Mouse (Mus musculus): ENCODE data around the gene Gm14399. TPM values are rescaled to one million over a fixed set of nuclear protein-coding genes. Genes with fewer than 3 reads are reported as not detected.
"Not testable (repeated sequence)": the region's sequence is repeated elsewhere in the genome, so short reads cannot be mapped to it uniquely, and the experiment has no call there.

The Gm14399 gene
- polyA plus RNA-seq (2012; ENCODE audit: insufficient read depth, insufficient read length, low replicate concordance, missing spikeins), result not detected in 2 replicates

DNA sequence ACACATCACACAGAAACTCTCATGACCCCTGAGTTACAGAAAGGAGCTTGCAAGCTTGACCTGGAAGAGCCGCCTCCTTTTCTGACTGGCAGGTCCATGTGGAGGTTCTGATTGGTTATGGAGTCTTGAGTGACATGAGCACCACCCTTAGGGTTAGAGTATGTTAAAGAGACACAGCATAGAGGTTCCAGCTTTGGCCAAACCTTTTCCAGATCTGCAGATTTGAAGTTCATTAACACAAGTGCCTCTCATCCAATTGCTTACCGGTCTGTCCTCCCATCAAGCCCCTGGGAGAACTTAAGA lies at the start of gene Gm14399:
Gene Gm14399 (minus strand): TSS at position 20 of the 303 bp plus-strand sequence.
- 9% methylated on average over 1 of the region's 2 CpGs for WGBS
- not testable (repeated sequence) for H3K4me1 ChIP-seq (ENCODE audit: control insufficient read depth, insufficient read depth, low read length); H3K27ac ChIP-seq (ENCODE audit: insufficient read depth, low read depth, low read length)
- peak within 1 kb of the TSS; percentile 65 for H3K4me3 ChIP-seq (ENCODE audit: insufficient read depth, low read depth, low read length)

DNA sequence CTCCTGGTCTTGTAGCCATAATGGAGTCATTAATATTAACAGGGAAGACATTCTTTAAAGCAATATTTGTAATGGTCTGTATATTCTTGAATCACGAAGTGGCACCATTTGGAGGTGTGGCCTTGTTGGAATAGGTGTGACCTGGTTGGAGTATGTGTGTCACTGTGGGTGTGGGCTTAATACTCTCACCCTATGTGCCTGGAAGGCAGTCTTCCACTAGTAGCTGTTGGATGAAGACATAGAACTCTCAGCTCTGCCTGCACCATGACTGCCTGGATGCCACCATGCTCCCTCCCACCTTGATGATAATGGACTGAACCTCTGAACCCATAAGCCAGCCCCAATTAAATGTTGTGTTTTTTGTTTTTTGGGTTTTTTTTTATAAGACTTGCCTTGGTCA lies 37.2 kb upstream of the Gm14399 start:
- H3K4me1 ChIP-seq (ENCODE audit: control insufficient read depth, insufficient read depth, low read length); H3K4me3 ChIP-seq (ENCODE audit: insufficient read depth, low read depth, low read length); H3K27ac ChIP-seq (ENCODE audit: insufficient read depth, low read depth, low read length): not testable (repeated sequence)
- WGBS, result 47% methylated on average over 1 of the region's 1 CpGs

DNA sequence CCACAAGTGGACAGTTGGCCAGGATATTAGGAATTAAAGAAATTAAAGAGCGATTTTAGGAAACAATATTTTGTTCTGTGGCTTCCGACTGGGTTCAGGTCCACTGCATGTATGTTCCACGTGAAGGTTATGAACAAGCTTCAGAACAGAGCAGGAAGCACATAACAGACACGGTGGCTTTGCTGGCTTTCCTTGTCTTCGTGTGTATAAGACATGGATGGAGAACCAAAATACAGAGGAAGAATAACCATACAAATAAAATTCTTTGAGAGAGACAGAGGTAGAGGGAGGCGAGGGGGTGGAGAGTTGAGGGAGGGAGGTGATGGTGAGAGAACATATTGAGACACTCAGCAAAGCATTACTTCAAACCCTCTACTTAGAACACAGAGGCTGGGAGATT lies 34.5 kb upstream of the Gm14399 start:
- no peak for TF ChIP-seq POLR2A (IDR thresholded peaks at IDR 0.05; ENCODE audit: insufficient read depth, low read depth, low read length)
- Histone ChIP-seq H3K4me1 (ENCODE audit: control insufficient read depth, insufficient read depth, low read length) (no peaks in the 10 kb centered on the region), H3K4me3 (ENCODE audit: insufficient read depth, low read depth, low read length) (no peak overlapping the region), H3K27ac (ENCODE audit: insufficient read depth, low read depth, low read length) (no peak overlapping the region)
- 87% methylated on average over 6 of the region's 6 CpGs for whole genome bisulfite sequencing

DNA sequence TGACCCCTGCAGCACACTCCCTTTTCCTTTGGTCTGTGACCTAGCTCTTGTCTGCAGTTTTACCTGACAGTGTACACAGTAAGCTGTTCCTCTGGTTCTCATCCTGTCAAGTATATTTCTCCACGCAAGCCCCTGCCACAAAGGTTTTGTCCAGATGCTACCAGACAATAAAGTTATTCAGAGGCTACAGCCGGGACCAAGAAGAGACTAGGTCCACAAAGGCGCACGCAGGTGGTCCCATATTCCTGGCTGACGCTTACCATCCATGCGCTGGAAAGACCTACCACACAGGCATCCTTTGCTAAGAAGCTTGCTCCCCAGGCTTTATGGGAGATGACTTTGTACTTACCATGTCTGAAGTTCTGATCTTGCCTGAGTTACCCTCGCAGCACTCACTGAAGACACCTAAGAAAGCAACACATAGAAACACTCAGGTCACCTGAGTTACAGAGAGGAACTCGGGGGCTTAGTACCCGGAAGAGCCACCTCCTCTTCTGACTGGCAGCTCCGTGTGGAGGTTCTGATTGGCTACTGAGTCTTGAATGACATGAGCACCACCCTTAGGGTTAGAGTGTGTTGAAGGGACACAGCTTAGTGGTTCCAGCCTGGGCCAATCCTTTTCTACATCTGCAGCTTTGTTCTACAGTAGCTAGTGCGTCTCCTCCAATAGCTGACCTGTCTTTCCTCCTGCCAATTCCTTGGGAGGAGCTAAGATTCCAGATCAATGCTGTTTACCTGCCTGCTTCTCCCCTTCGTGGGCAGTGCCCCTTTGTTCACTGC lies 33.8 kb upstream of the Gm14399 start, which contains the start of gene Gm14443:
Gene Gm14443 (minus strand): TSS at position 471 of the 780 bp plus-strand sequence.
- 80% methylated on average over 12 of the region's 12 CpGs for WGBS
- not testable (repeated sequence) for H3K4me1 ChIP-seq (ENCODE audit: control insufficient read depth, insufficient read depth, low read length); H3K27ac ChIP-seq (ENCODE audit: insufficient read depth, low read depth, low read length); H3K4me3 ChIP-seq (ENCODE audit: insufficient read depth, low read depth, low read length)

DNA sequence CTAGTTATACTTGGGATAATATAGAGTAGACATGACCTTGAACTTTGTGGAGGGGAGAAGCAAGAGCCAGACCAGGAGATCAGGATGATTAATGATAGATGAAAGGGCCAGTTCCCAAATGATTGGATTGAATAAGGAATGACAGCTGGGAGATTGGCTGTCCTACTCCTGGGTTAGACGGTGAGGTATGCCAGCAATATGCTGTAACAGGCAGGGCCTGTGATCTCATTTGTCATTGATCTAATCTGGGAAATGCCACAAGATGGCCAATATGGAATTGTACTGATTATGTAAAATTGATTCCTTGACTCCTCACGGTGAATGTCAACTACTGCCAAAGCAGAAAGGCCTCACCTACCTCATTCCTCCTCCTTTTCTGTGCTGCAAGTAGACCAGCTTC lies 32.2 kb upstream of the Gm14399 start:
- H3K27ac ChIP-seq (ENCODE audit: insufficient read depth, low read depth, low read length); H3K4me3 ChIP-seq (ENCODE audit: insufficient read depth, low read depth, low read length); H3K4me1 ChIP-seq (ENCODE audit: control insufficient read depth, insufficient read depth, low read length): not testable (repeated sequence)
- WGBS, result 92% methylated on average over 2 of the region's 2 CpGs

DNA sequence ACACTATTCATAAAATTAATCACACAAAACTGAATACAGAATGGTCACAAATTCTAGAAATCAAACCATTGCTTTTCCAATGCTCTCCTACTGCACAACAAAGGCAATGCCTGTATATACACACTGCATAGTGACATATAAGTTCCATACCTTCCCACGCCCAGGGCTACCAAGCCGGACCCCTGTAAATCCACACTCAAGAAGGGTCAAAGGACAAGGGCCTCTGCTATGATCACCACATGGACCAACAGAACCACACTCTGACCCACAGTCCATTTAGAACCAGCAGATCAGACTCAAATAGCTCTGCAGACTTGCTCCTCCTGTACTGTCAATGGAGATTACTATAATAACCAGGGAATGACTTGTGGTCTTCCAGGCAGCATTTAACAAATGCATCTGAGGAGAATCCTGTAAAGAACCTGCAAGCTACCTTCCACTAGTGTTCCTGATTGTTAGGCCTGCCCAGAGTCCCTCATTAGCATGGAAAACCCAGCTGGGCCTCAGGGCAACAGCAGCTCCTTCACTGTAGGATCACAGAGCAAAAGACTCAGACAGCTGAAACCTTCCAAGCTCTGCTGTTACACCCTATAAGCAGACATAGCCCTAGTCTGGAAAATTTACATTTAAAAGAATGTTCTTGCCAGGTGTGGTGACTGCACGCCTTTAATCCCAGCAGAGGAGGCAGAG lies 31.2 kb upstream of the Gm14399 start:
- not testable (repeated sequence) for H3K27ac ChIP-seq (ENCODE audit: insufficient read depth, low read depth, low read length); H3K4me3 ChIP-seq (ENCODE audit: insufficient read depth, low read depth, low read length); H3K4me1 ChIP-seq (ENCODE audit: control insufficient read depth, insufficient read depth, low read length)
- WGBS, result 87% methylated on average over 3 of the region's 3 CpGs

DNA sequence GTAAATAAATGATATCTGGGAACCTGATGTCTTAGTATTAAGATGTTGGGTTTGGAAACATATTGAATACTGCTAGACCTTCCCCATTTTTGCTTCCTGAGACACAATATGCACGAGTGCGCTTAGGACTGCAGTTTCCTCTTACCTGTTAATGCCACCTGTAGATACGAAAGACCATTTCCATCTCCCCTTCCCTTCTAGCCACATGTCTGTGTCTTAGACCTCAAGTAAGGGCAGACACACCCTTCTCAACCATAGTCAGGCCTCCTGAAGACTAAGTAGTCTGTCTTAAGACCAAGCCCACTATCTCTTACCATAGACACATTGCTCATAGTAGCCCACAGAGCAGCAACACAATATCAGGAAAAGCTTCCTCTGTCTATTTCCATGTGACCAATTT lies 30.3 kb upstream of the Gm14399 start:
- Histone ChIP-seq H3K4me1 (ENCODE audit: control insufficient read depth, insufficient read depth, low read length) (no peaks in the 10 kb centered on the region), H3K4me3 (ENCODE audit: insufficient read depth, low read depth, low read length) (no peak overlapping the region), H3K27ac (ENCODE audit: insufficient read depth, low read depth, low read length) (no peak overlapping the region)
- no peak for TF ChIP-seq POLR2A (IDR thresholded peaks at IDR 0.05; ENCODE audit: insufficient read depth, low read depth, low read length)
- TF ChIP-seq CTCF (IDR thresholded peaks at IDR 0.05; ENCODE audit: insufficient read depth, low read depth, low read length), result no peak
- WGBS, result 87% methylated on average over 3 of the region's 3 CpGs

DNA sequence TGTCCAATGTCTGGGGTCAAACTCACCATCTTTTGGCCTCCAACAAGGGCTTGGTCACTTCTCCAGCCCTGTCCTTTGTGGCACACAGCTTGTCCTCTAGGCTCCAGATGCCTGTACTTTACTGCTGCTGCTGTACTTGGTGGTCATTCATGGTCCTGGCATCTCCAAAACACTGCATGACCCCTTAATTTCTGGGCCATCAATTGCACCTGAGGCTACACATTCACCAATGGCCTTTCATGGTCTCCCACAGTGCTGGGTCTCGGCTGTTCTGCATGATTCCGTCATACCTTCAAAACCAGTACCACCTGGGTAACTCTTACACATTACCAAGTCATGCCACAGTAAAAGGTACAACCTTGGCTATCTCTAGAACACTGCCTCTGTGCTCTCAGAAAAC lies 25.1 kb upstream of the Gm14399 start:
- not testable (repeated sequence) for H3K4me3 ChIP-seq (ENCODE audit: insufficient read depth, low read depth, low read length); H3K4me1 ChIP-seq (ENCODE audit: control insufficient read depth, insufficient read depth, low read length); H3K27ac ChIP-seq (ENCODE audit: insufficient read depth, low read depth, low read length)
- WGBS, result 79% methylated on average over 2 of the region's 2 CpGs

DNA sequence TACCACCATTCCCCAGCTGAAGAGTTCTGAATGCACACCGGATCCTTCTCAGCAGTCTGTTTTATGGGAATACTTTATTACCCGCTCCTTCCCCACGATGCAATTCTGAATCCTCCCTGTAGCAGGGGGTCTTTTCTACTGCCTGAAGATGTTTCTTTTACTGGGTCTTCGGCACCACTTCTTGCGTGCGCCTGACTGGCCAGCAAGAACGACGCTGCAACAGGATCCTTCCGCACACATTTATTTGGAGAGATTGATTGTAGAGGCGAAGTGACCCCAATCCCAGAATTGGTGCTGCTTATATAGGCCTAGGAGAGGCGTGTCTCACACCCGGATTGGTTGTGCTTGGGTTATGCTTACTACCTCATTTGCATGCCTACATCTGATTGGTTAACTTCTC lies 23.3 kb upstream of the Gm14399 start:
- not testable (repeated sequence) for H3K4me1 ChIP-seq (ENCODE audit: control insufficient read depth, insufficient read depth, low read length); H3K27ac ChIP-seq (ENCODE audit: insufficient read depth, low read depth, low read length); H3K4me3 ChIP-seq (ENCODE audit: insufficient read depth, low read depth, low read length)
- 93% methylated on average over 12 of the region's 12 CpGs for WGBS

DNA sequence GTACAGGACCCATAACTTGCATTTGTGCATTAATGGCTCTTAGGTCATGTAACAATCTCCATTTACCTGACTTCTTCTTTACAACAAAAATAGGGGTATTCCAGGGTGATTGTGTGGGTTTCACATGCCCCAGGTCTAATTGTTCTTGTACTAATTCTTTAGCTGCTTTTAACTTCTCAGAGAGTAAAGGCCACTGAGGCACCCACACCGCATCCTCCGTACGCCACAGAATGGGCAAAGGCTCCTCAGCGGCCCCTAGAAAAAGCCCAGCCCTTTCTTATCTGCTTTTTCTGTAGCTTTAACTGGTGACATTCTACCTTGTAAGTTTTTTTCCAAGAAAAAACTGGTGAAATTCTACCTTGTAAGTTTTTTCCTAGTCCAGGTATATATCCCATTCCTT lies 19.6 kb upstream of the Gm14399 start:
- WGBS, result 90% methylated on average over 4 of the region's 4 CpGs
- not testable (repeated sequence) for H3K4me1 ChIP-seq (ENCODE audit: control insufficient read depth, insufficient read depth, low read length); H3K4me3 ChIP-seq (ENCODE audit: insufficient read depth, low read depth, low read length); H3K27ac ChIP-seq (ENCODE audit: insufficient read depth, low read depth, low read length)

DNA sequence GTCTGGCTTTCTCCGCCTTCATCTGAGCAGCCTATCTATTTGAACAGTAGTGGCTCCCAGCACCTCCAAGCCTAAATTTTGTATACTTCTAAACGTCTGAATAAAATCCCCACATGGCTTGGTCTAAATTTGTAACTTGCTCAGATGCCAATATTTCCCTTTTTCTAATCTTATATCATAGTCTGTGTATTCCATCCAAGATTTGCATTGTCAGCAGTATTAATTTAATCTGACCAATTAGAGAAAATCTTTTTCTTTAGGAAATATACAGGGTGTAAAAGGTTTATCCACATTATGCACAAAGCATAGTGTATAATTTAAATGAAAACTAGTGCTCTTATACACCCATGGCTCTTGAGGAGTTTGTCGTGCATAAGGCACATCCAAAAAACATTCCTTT lies 16.8 kb upstream of the Gm14399 start:
- H3K4me1 ChIP-seq (ENCODE audit: control insufficient read depth, insufficient read depth, low read length), result no peaks in the 10 kb centered on the region
- TF ChIP-seq POLR2A (IDR thresholded peaks at IDR 0.05; ENCODE audit: insufficient read depth, low read depth, low read length) (no peak), CTCF (IDR thresholded peaks at IDR 0.05; ENCODE audit: insufficient read depth, low read depth, low read length) (no peak)
- WGBS, result 82% methylated on average over 3 of the region's 3 CpGs
- no peak overlapping the region for H3K4me3 ChIP-seq (ENCODE audit: insufficient read depth, low read depth, low read length)
- no peak overlapping the region for H3K27ac ChIP-seq (ENCODE audit: insufficient read depth, low read depth, low read length)

Measured in olfactory bulb, adult 2 months (tissue).